Mouse (Mus musculus) MEL (cell line): ENCODE measurements around the gene Psmc1. TPM values are rescaled to one million over a fixed set of nuclear protein-coding genes. Genes with fewer than 3 reads are reported as not detected.

ENCODE experiments used
- DNase-seq: peaks from one replicate; pipeline ENCODE4 v3.0.0; 2011; ENCODE audit warnings: low read depth, low spot score
- H3K27ac ChIP-seq: 2 replicates; pipeline ENCODE4 v1.5.1; 2012; ENCODE audit warnings: low read depth, mild to moderate bottlenecking, control low read depth, low read length, moderate library complexity; ENCODE audit not compliant: control insufficient read depth
- H3K27me3 ChIP-seq, 2 experiments: fragments of 150-350 bp in 1 of 2; sonication (generic) in 1 of 2; 2 replicates each; pipeline ENCODE4 v1.6.1; 2012; ENCODE audit warnings: low read length in 2 of 2, mild to moderate bottlenecking in 2 of 2, improper control_type of control experiment in 1 of 2, moderate library complexity in 1 of 2; ENCODE audit not compliant: insufficient read depth in 2 of 2, control insufficient read depth in 1 of 2
- H3K36me3 ChIP-seq, 2 experiments: 2 replicates each; pipeline ENCODE4 v1.6.1; 2012 to 2014; ENCODE audit warnings: low read length in 2 of 2, improper control_type of control experiment in 1 of 2, inconsistent platforms in 1 of 2, mild to moderate bottlenecking in 1 of 2; ENCODE audit not compliant: insufficient read depth in 2 of 2, control insufficient read depth in 1 of 2
- H3K4me1 ChIP-seq, 2 experiments: fragments of 150-350 bp in 1 of 2; sonication (generic) in 1 of 2; 2 replicates each; pipeline ENCODE4 v1.6.1; 2012; ENCODE audit warnings: low read length in 2 of 2, improper control_type of control experiment in 1 of 2, mild to moderate bottlenecking in 1 of 2; ENCODE audit not compliant: insufficient read depth in 2 of 2, control insufficient read depth in 1 of 2
- H3K4me3 ChIP-seq, 2 experiments: fragments of 150-350 bp in 1 of 2; sonication (generic) in 1 of 2; 2 replicates each; pipeline ENCODE4 v1.5.1; 2012; ENCODE audit warnings: low read depth in 2 of 2, low read length in 2 of 2, mild to moderate bottlenecking in 2 of 2, moderate library complexity in 2 of 2, control low read depth in 1 of 2, improper control_type of control experiment in 1 of 2; ENCODE audit not compliant: control insufficient read depth in 1 of 2, insufficient read depth in 1 of 2
- H3K79me2 ChIP-seq: 2 replicates; pipeline ENCODE4 v1.6.1; 2012; ENCODE audit warnings: mild to moderate bottlenecking, low read length, moderate library complexity; ENCODE audit not compliant: control insufficient read depth, poor library complexity, insufficient read depth
- H3K9ac ChIP-seq: 2 replicates; pipeline ENCODE4 v1.6.1; 2012; ENCODE audit warnings: low read depth, mild to moderate bottlenecking, control low read depth, low read length, moderate library complexity; ENCODE audit not compliant: control insufficient read depth, poor library complexity, severe bottlenecking
- H3K9me3 ChIP-seq: fragments of 150-350 bp; sonication (generic); replicated peaks from 2 replicates; pipeline ENCODE4 v1.6.1; 2012; ENCODE audit warnings: mild to moderate bottlenecking, low read length, improper control_type of control experiment, moderate library complexity; ENCODE audit not compliant: insufficient read depth
- E2F4 ChIP-seq: IDR thresholded peaks from 2 replicates; pipeline ENCODE4 v1.6.1; 2011; ENCODE audit warnings: low read depth, low read length, improper control_type of control experiment, borderline replicate concordance
- ELF1 ChIP-seq: IDR thresholded peaks from 2 replicates; pipeline ENCODE4 v1.6.1; 2014; ENCODE audit warnings: low read depth, mild to moderate bottlenecking, inconsistent platforms, low read length, improper control_type of control experiment, moderate library complexity
- EP300 ChIP-seq, 2 experiments: IDR thresholded peaks; 2 replicates each; pipeline ENCODE4 v1.6.1; 2011; ENCODE audit warnings: improper control_type of control experiment in 2 of 2, low read length in 2 of 2, low read depth in 1 of 2, mild to moderate bottlenecking in 1 of 2
- ETS1 ChIP-seq: IDR thresholded peaks from 2 replicates; pipeline ENCODE4 v1.6.1; 2012; ENCODE audit warnings: low read depth, mild to moderate bottlenecking, inconsistent platforms, low read length, improper control_type of control experiment, moderate library complexity
- GABPA ChIP-seq: IDR thresholded peaks from 2 replicates; pipeline ENCODE4 v1.6.1; 2012; ENCODE audit warnings: low read depth, mild to moderate bottlenecking, inconsistent platforms, low read length, improper control_type of control experiment, moderate library complexity
- GATA1 ChIP-seq: IDR thresholded peaks from 2 replicates; pipeline ENCODE4 v1.6.1; 2011; ENCODE audit warnings: low read depth, low read length, improper control_type of control experiment
- HCFC1 ChIP-seq: IDR thresholded peaks from 2 replicates; pipeline ENCODE4 v1.6.1; 2012; ENCODE audit warnings: low read depth, mild to moderate bottlenecking, inconsistent platforms, low read length, improper control_type of control experiment, moderate library complexity
- JUND ChIP-seq: IDR thresholded peaks from 2 replicates; pipeline ENCODE4 v1.6.1; 2011; ENCODE audit warnings: low read depth, mild to moderate bottlenecking, improper control_type of control experiment, low read length
- KAT2A ChIP-seq: conservative IDR thresholded peaks from 2 replicates; pipeline ENCODE4 v1.6.1; 2012; ENCODE audit warnings: low read depth, low read length, improper control_type of control experiment, inconsistent platforms
- MAZ ChIP-seq: IDR thresholded peaks from 2 replicates; pipeline ENCODE4 v1.6.1; 2012; ENCODE audit warnings: low read depth, mild to moderate bottlenecking, inconsistent platforms, low read length, improper control_type of control experiment
- MEF2A ChIP-seq: IDR thresholded peaks from 2 replicates; pipeline ENCODE4 v1.6.1; 2014; ENCODE audit warnings: low read depth, mild to moderate bottlenecking, inconsistent platforms, low read length, improper control_type of control experiment; ENCODE audit not compliant: poor library complexity, insufficient replicate concordance, severe bottlenecking; ENCODE audit errors: extremely low read depth
- MXI1 ChIP-seq: IDR thresholded peaks from 2 replicates; pipeline ENCODE4 v1.6.1; 2011; ENCODE audit warnings: mild to moderate bottlenecking, low read depth, low read length, improper control_type of control experiment
- MYB ChIP-seq: IDR thresholded peaks from 2 replicates; pipeline ENCODE4 v1.6.1; 2011; ENCODE audit warnings: mild to moderate bottlenecking, low read depth, low read length, improper control_type of control experiment
- MYC ChIP-seq: IDR thresholded peaks from 2 replicates; pipeline ENCODE4 v1.6.1; 2011; ENCODE audit warnings: low read depth, mild to moderate bottlenecking, low read length, improper control_type of control experiment, moderate library complexity
- NELFE ChIP-seq: IDR thresholded peaks from 2 replicates; pipeline ENCODE4 v1.6.1; 2011; ENCODE audit warnings: low read depth, low read length, improper control_type of control experiment
- POLR2A ChIP-seq, 2 experiments: IDR thresholded peaks; 2 replicates each; pipeline ENCODE4 v1.6.1; 2011 to 2012; ENCODE audit warnings: low read length in 2 of 2, mild to moderate bottlenecking in 2 of 2, control low read depth in 1 of 2, improper control_type of control experiment in 1 of 2, low read depth in 1 of 2, moderate library complexity in 1 of 2; ENCODE audit not compliant: control insufficient read depth in 1 of 2, insufficient read depth in 1 of 2, poor library complexity in 1 of 2
- RAD21 ChIP-seq: IDR thresholded peaks from 2 replicates; pipeline ENCODE4 v1.6.1; 2011; ENCODE audit warnings: mild to moderate bottlenecking, low read depth, low read length, improper control_type of control experiment
- SIN3A ChIP-seq: IDR thresholded peaks from 2 replicates; pipeline ENCODE4 v1.6.1; 2012; ENCODE audit warnings: low read length, improper control_type of control experiment, inconsistent platforms
- SMC3 ChIP-seq: IDR thresholded peaks from 2 replicates; pipeline ENCODE4 v1.6.1; 2011; ENCODE audit warnings: low read depth, low read length, improper control_type of control experiment
- TAL1 ChIP-seq: IDR thresholded peaks from 2 replicates; pipeline ENCODE4 v1.6.1; 2012; ENCODE audit warnings: mild to moderate bottlenecking, inconsistent platforms, low read length, moderate library complexity, mixed read lengths
- UBTF ChIP-seq: IDR thresholded peaks from 2 replicates; pipeline ENCODE4 v1.6.1; 2012; ENCODE audit warnings: low read depth, mild to moderate bottlenecking, inconsistent platforms, low read length, improper control_type of control experiment, moderate library complexity, borderline replicate concordance; ENCODE audit not compliant: insufficient read depth
- USF1 ChIP-seq: IDR thresholded peaks from 2 replicates; pipeline ENCODE4 v1.6.1; 2014; ENCODE audit warnings: low read depth, mild to moderate bottlenecking, inconsistent platforms, low read length, improper control_type of control experiment, moderate library complexity
- ZC3H11A ChIP-seq: IDR thresholded peaks from 2 replicates; pipeline ENCODE4 v1.6.1; 2012; ENCODE audit warnings: low read depth, mild to moderate bottlenecking, inconsistent platforms, low read length, improper control_type of control experiment
- ZKSCAN1 ChIP-seq: IDR thresholded peaks from 2 replicates; pipeline ENCODE4 v1.6.1; 2012; ENCODE audit warnings: low read depth, mild to moderate bottlenecking, inconsistent platforms, low read length, improper control_type of control experiment, moderate library complexity
- ZMIZ1 ChIP-seq: IDR thresholded peaks from 2 replicates; pipeline ENCODE4 v1.6.1; 2012; ENCODE audit warnings: low read depth, mild to moderate bottlenecking, inconsistent platforms, low read length, improper control_type of control experiment, moderate library complexity
- polyA plus RNA-seq, 2 experiments: library from polyadenylated mRNA; stranded (reverse) in 1 of 2; unstranded in 1 of 2; fragments of >175 nt in 1 of 2; fragments of >200 nt in 1 of 2; gene quantifications; 2 replicates each; pipeline versions ENCODE4 v1.2.1 to v1.2.4; 2012; ENCODE audit warnings: low replicate concordance in 2 of 2, low read depth in 1 of 2; ENCODE audit not compliant: insufficient read length in 2 of 2, insufficient read depth in 1 of 2, missing spikeins in 1 of 2
- total RNA-seq: library from RNA; depleted of rRNA; stranded (reverse); fragments of 300-350 nt; gene quantifications from 2 replicates; pipeline ENCODE4 v1.2.3, GENCODE M21; 2012

Psmc1 gene
- total and polyA plus RNA-seq, 3 experiments: 322 to 501 TPM; not detected in 1

GRCm38 (mm10) chr12:100128522-100128921 is 18.6 kb downstream of the Psmc1 start:
- TF ChIP-seq MEF2A: no peak
- no peak for TF ChIP-seq EP300 (IDR thresholded peaks at IDR 0.05; ENCODE audit: low read depth in 1 of 2, low read length in 2 of 2)
- TF ChIP-seq RAD21: no peak
- TF ChIP-seq ETS1: no peak
- TF ChIP-seq SIN3A: no peak
- TF ChIP-seq NELFE: no peak
- TF ChIP-seq JUND: no peak
- TF ChIP-seq HCFC1: no peak
- no peak for TF ChIP-seq USF1
- TF ChIP-seq TAL1: no peak
- no peak for TF ChIP-seq MAZ
- TF ChIP-seq MYC: no peak
- no peak for TF ChIP-seq ELF1
- no peak for TF ChIP-seq ZC3H11A
- no peak for TF ChIP-seq E2F4
- TF ChIP-seq ZMIZ1: no peak
- TF ChIP-seq MXI1: no peak
- no peak for TF ChIP-seq SMC3
- no peaks in the 10 kb centered on the region for H3K27me3 ChIP-seq
- no peaks in the 10 kb centered on the region for H3K79me2 ChIP-seq
- no peaks in the 10 kb centered on the region for H3K9me3 ChIP-seq
- DNase-seq: no peak
- peaks cover 12 to 15% of the 10 kb centered on the region in 2 experiments for H3K4me1 ChIP-seq
- H3K36me3 ChIP-seq: peaks cover 0 to 9% of the 10 kb centered on the region in 2 experiments; a peak in 2 of 4 replicates
- H3K9ac ChIP-seq: no peak overlapping the region
- no peak overlapping the region for H3K27ac ChIP-seq
- no peak overlapping the region for H3K4me3 ChIP-seq

- TF ChIP-seq EP300 (IDR thresholded peaks at IDR 0.05; ENCODE audit: low read depth in 1 of 2, low read length in 2 of 2) (no peak), ETS1 (no peak), TAL1 (no peak), JUND (no peak), MAZ (no peak), UBTF (no peak), POLR2A (IDR thresholded peaks at IDR 0.05; ENCODE audit: control insufficient read depth in 1 of 2, insufficient read depth in 1 of 2, low read depth in 1 of 2, low read length in 2 of 2, poor library complexity in 1 of 2) (no peak), KAT2A (no peak), MYB (no peak), ZKSCAN1 (no peak), GABPA (no peak), GATA1 (no peak), E2F4 (no peak)
- TF ChIP-seq, all 39 proteins: peak for 0
- Histone ChIP-seq H3K4me3 (no peak overlapping the region), H3K9me3 (no peaks in the 10 kb centered on the region), H3K36me3 (peaks cover 0 to 12% of the 10 kb centered on the region in 2 experiments; a peak in 2 of 4 replicates), H3K4me1 (peaks cover 12 to 20% of the 10 kb centered on the region in 2 experiments), H3K27me3 (no peaks in the 10 kb centered on the region), H3K27ac (no peak overlapping the region), H3K9ac (no peak overlapping the region), H3K79me2 (no peaks in the 10 kb centered on the region)
- DNase-seq: no peak
Measured at GRCm38 (mm10) chr12:100128961-100129360, 19.0 kb downstream of the Psmc1 start.
